Mouse (Mus musculus) CH12.LX (cell line): ENCODE results near the gene Aldh3b1.

ENCODE experiments used
- CTCF ChIP-seq, 2 experiments: IDR thresholded peaks in 1 of 2; conservative IDR thresholded peaks in 1 of 2; 2 replicates each; pipeline ENCODE4 v1.5.1; 2011 to 2012; ENCODE audit warnings: low read depth in 2 of 2, low read length in 2 of 2, improper control_type of control experiment in 1 of 2, inconsistent platforms in 1 of 2, mild to moderate bottlenecking in 1 of 2, moderate library complexity in 1 of 2
- EP300 ChIP-seq: IDR thresholded peaks from 2 replicates; pipeline ENCODE4 v1.6.1; 2011; ENCODE audit warnings: low read length, improper control_type of control experiment
- JUN ChIP-seq: IDR thresholded peaks from 2 replicates; pipeline ENCODE4 v1.6.1; 2011; ENCODE audit warnings: low read depth, mild to moderate bottlenecking, low read length, improper control_type of control experiment, moderate library complexity; ENCODE audit not compliant: insufficient read depth
- POLR2A ChIP-seq: IDR thresholded peaks from 2 replicates; pipeline ENCODE4 v1.6.1; 2011; ENCODE audit warnings: low read depth, mild to moderate bottlenecking, improper control_type of control experiment, low read length
- POLR2AphosphoS2 ChIP-seq: IDR thresholded peaks from 2 replicates; pipeline ENCODE4 v1.6.1; 2011; ENCODE audit warnings: low read depth, low read length, improper control_type of control experiment
- USF1 ChIP-seq: IDR thresholded peaks from 2 replicates; pipeline ENCODE4 v1.6.1; 2014; ENCODE audit warnings: low read depth, mild to moderate bottlenecking, inconsistent platforms, low read length, improper control_type of control experiment

GRCm38 (mm10) chr19:3935032-3935895 lies 5.7 kb upstream of the Aldh3b1 start, which contains the start of gene Unc93b1:
- TF ChIP-seq POLR2AphosphoS2: no peak
- TF ChIP-seq CTCF (conservative IDR thresholded peaks at IDR 0.05 in 1 of 2, IDR thresholded peaks at IDR 0.05 in 1 of 2; ENCODE audit: low read depth in 2 of 2, low read length in 2 of 2): no peak
- peak; percentile 85 for TF ChIP-seq POLR2A
- TF ChIP-seq USF1: no peak
- TF ChIP-seq EP300: no peak; the same call in 1 of the 2 replicates
- TF ChIP-seq JUN: no peak
